Mouse (Mus musculus) frontal cortex, adult (tissue): ENCODE measurements at regions not wholly inside any gene's neighbourhood (a gene's known extent, or its start where the extent isn't known, plus 50 kb on each side); places are given as distances from the start of the nearest gene placed in this dataset.

Source experiments
- ATAC-seq: cut with Nextera tagmentation; 2 replicates; pipeline ENCODE4 v1.9.2; 2017; ENCODE audit warnings: mild to moderate bottlenecking, moderate library complexity, mixed read lengths; ENCODE audit not compliant: low TSS enrichment

GRCm38 (mm10) chr16:82133955-82134665 lies 694.1 kb upstream of the Gm21833 start:
- ATAC-seq = peak; percentile 76

- ATAC-seq = peak; percentile 91
Observed at GRCm38 (mm10) chr16:82135255-82135654, 692.9 kb upstream of the Gm21833 start.

- no peak for ATAC-seq
Observed at GRCm38 (mm10) chr16:82182797-82183196, 645.4 kb upstream of the Gm21833 start.

- ATAC-seq = peak; percentile 90
Observed at GRCm38 (mm10) chr16:82232916-82233315, 595.3 kb upstream of the Gm21833 start.

- ATAC-seq = no peak
Observed at GRCm38 (mm10) chr16:82243851-82244250, 584.3 kb upstream of the Gm21833 start.
